Mouse (Mus musculus) thymus, adult 2 months (tissue): ENCODE measurements at regions not wholly inside any gene's neighbourhood (a gene's known extent, or its start where the extent isn't known, plus 50 kb on each side); places are given as distances from the start of the nearest gene placed in this dataset.

Experiments
- CTCF ChIP-seq: fragments of 200-500 bp; IDR thresholded peaks from 2 replicates; pipeline ENCODE4 v1.5.1; 2012; ENCODE audit warnings: mild to moderate bottlenecking, control low read depth, low read length, moderate library complexity, borderline replicate concordance; ENCODE audit not compliant: control insufficient read depth, poor library complexity, insufficient read depth; ENCODE audit errors: extremely low read depth
- POLR2A ChIP-seq: fragments of 200-500 bp; IDR thresholded peaks from 2 replicates; pipeline ENCODE4 v1.6.1; 2012; ENCODE audit warnings: mild to moderate bottlenecking, low read length, control low read depth, moderate library complexity; ENCODE audit not compliant: control insufficient read depth, poor library complexity, insufficient read depth; ENCODE audit errors: extremely low read depth

DNA sequence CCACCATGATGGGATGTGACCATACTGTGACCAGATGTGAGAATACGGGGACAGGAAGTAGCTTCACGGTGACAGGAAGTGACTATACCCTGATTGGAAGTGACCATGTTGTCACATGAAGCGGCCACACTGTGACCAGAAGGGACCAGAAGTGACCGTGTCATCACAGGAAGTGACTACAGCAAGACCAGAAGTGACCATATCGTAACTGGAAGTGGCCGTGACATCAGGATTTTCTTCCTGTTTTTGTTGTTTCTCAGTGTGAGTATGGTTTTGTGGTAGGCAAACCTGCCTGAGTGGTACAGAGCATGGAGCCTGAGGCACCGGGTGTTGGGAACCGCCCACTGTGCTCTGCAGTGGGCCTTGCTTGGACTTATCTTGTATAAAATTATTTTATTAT is 2587.8 kb downstream of the Gm37988 start:
- TF ChIP-seq CTCF (no peak), POLR2A (no peak)
